Mouse (Mus musculus) kidney, embryonic 15.5 days (tissue): ENCODE data around the gene Dnajc15. TPM values are rescaled to one million over a fixed set of nuclear protein-coding genes. Genes with fewer than 3 reads are reported as not detected.

ENCODE experiments used
- ATAC-seq: fragments of 200-750 bp; cut with Nextera tagmentation; replicated peaks from 2 replicates; pipeline ENCODE4 v1.8.0; 2017; ENCODE audit warnings: moderate TSS enrichment; ENCODE audit not compliant: low FRiP score
- H3K27ac ChIP-seq: fragments of 300-500 bp; sonication (generic); 2 replicates; pipeline ENCODE4 v1.5.1; 2015; ENCODE audit warnings: mild to moderate bottlenecking, inconsistent platforms
- H3K27me3 ChIP-seq: fragments of 300-500 bp; sonication (generic); 2 replicates; pipeline ENCODE4 v1.6.1; 2015; ENCODE audit warnings: inconsistent platforms
- H3K36me3 ChIP-seq: fragments of 300-500 bp; sonication (generic); 2 replicates; pipeline ENCODE4 v1.6.1; 2015; ENCODE audit warnings: inconsistent platforms
- H3K4me1 ChIP-seq: fragments of 300-500 bp; sonication (generic); 2 replicates; pipeline ENCODE4 v1.6.1; 2015; ENCODE audit warnings: inconsistent platforms
- H3K4me2 ChIP-seq: fragments of 300-500 bp; sonication (generic); 2 replicates; pipeline ENCODE4 v1.6.1; 2015; ENCODE audit warnings: moderate library complexity, mild to moderate bottlenecking, inconsistent platforms
- H3K4me3 ChIP-seq: fragments of 300-500 bp; sonication (generic); replicated peaks from 2 replicates; pipeline ENCODE4 v1.5.1; 2015; ENCODE audit warnings: mild to moderate bottlenecking, inconsistent platforms
- H3K9ac ChIP-seq: fragments of 300-500 bp; sonication (generic); 2 replicates; pipeline ENCODE4 v1.6.1; 2015; ENCODE audit warnings: mild to moderate bottlenecking, inconsistent platforms
- H3K9me3 ChIP-seq: fragments of 300-500 bp; sonication (generic); replicated peaks from 2 replicates; pipeline ENCODE4 v1.6.1; 2016; ENCODE audit warnings: inconsistent platforms
- WGBS: fragments of 180-500 bp; shearing (Covaris S2); methylation state at CpG from one replicate; pipeline ENCODE4 v1.1.7; 2015; ENCODE audit warnings: mixed read lengths; 5-methylcytosine and 5-hydroxymethylcytosine counted together
- polyA plus RNA-seq: library from polyadenylated mRNA; unstranded; fragments of >200 nt; fragmentation: Nextera tagmentation; extraction: Ambion mirVana; gene quantifications from 2 replicates; pipeline ENCODE4 v1.2.1, GENCODE M21; 2015

The Dnajc15 gene
- polyA plus RNA-seq, 1 experiment from 2014 or later: 118 TPM

- no peak for ATAC-seq
- WGBS: 96% methylated on average over 6 of the region's 6 CpGs
These were observed 81.9 kb downstream of the Dnajc15 start for GRCm38 (mm10) chr14:77792998-77793397.

DNA sequence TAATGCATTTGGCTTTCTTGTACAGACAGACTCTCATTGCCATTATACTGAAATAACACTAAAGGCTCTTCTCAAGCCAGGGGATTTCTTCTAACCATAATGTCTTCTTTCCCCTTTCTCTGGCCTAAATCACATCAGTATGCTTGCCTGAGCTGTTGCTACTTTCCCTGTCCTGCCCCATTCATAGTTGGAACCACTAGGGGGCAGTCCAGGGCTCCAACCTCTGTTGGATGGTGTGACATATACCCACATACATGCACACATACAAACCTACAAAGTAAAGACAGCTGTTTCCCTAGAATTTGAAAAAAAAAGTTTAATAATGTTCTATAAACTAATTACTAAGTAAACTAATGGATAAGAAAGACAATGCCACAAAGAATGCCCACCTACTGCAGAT lies 91.7 kb downstream of the Dnajc15 start:
- Histone ChIP-seq H3K4me2 (no peak overlapping the region), H3K27me3 (no peaks in the 10 kb centered on the region)
- ATAC-seq: no peak

More at GRCm38 (mm10) chr14:77792998-77793397, 81.9 kb downstream of the Dnajc15 start:
- no peaks in the 10 kb centered on the region for H3K27me3 ChIP-seq
- no peaks in the 10 kb centered on the region for H3K9me3 ChIP-seq
- H3K36me3 ChIP-seq: no peaks in the 10 kb centered on the region
- H3K4me3 ChIP-seq: no peak overlapping the region
- H3K27ac ChIP-seq: no peak overlapping the region
- H3K4me1 ChIP-seq: no peaks in the 10 kb centered on the region
- H3K4me2 ChIP-seq: no peak overlapping the region
- no peak overlapping the region for H3K9ac ChIP-seq

DNA sequence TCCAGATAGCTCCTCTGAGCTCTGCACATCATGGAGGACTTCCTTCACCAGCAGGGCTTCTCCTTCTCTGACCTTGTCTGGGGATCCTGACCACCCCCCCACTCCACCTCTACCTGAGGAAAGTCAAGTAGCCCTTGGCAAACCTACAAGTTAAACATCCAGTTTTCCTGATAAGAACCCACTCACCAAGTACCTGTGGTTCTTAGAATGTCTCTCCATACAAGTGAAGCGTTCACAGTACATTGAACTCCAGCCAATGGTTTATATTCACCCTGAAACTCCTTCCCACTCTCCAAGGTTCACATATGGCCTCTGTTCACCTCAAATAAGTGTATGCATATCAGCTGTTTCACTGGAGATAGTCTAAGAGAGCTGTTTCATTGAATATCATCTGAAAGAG lies 97.6 kb downstream of the Dnajc15 start:
- ATAC-seq: no peak
- H3K27me3 ChIP-seq: no peaks in the 10 kb centered on the region
- H3K36me3 ChIP-seq: no peaks in the 10 kb centered on the region
- WGBS: 79% methylated on average over 1 of the region's 1 CpGs
- no peak overlapping the region for H3K4me2 ChIP-seq
- no peak overlapping the region for H3K27ac ChIP-seq
- H3K9me3 ChIP-seq: no peaks in the 10 kb centered on the region
- no peak overlapping the region for H3K4me3 ChIP-seq
- H3K9ac ChIP-seq: no peak overlapping the region
- H3K4me1 ChIP-seq: no peaks in the 10 kb centered on the region

More for the DNA sequence above, 91.7 kb downstream of the Dnajc15 start:
- Histone ChIP-seq H3K36me3 (no peaks in the 10 kb centered on the region), H3K27ac (no peak overlapping the region), H3K9me3 (no peaks in the 10 kb centered on the region), H3K9ac (no peak overlapping the region), H3K4me3 (no peak overlapping the region), H3K4me1 (no peaks in the 10 kb centered on the region)

- Histone ChIP-seq H3K4me1 (no peaks in the 10 kb centered on the region), H3K27ac (no peak overlapping the region), H3K4me3 (no peak overlapping the region), H3K4me2 (no peak overlapping the region), H3K9ac (no peak overlapping the region), H3K27me3 (no peaks in the 10 kb centered on the region), H3K36me3 (no peaks in the 10 kb centered on the region), H3K9me3 (no peaks in the 10 kb centered on the region)
- no peak for ATAC-seq
- WGBS: 80% methylated on average over 11 of the region's 11 CpGs
These were observed 98.9 kb downstream of the Dnajc15 start for GRCm38 (mm10) chr14:77776005-77776531.

DNA sequence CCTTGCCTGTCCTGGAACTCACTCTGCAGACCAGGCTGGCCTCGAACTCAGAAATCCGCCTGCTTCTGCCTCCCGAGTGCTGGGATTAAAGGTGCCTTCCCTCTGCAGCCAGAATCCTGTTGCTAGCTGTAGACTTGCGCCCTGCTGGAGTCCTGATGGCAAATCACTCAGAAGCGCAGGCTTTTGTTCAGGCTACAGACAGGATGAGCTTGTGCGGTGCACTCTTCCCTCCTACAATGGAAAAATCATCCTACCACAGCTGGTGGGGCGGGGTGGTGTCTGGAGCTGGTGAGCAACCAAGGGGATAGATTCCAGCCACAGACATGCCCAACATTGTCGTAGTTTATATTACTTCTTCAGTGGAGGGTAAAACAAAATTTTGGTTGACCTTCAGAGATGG lies 101.6 kb downstream of the Dnajc15 start:
- Histone ChIP-seq H3K4me1 (no peaks in the 10 kb centered on the region), H3K27me3 (no peaks in the 10 kb centered on the region), H3K27ac (no peak overlapping the region), H3K4me3 (no peak overlapping the region), H3K9me3 (no peaks in the 10 kb centered on the region), H3K36me3 (no peaks in the 10 kb centered on the region), H3K9ac (no peak overlapping the region), H3K4me2 (no peak overlapping the region)
- ATAC-seq: no peak
- WGBS: 90% methylated on average over 8 of the region's 8 CpGs

GRCm38 (mm10) chr14:77771626-77772025 lies 103.3 kb downstream of the Dnajc15 start:
- ATAC-seq: no peak
- 60% methylated on average over 2 of the region's 2 CpGs for WGBS
- Histone ChIP-seq H3K9me3 (no peaks in the 10 kb centered on the region), H3K4me3 (no peak overlapping the region), H3K4me1 (no peaks in the 10 kb centered on the region), H3K9ac (no peak overlapping the region), H3K4me2 (no peak overlapping the region), H3K27me3 (no peaks in the 10 kb centered on the region), H3K27ac (no peak overlapping the region), H3K36me3 (no peaks in the 10 kb centered on the region)

Other genes with a start within 250 kb of the Dnajc15 start
- gene Epsti1, start 29.1 kb upstream of the Dnajc15 start, polyA plus RNA-seq: 0.90 and 1.5 TPM in 2 replicates
- not detected in 2 replicates for gene Fam216b, start 213.9 kb upstream of the Dnajc15 start, polyA plus RNA-seq